Mouse (Mus musculus) thymus, postnatal 14 days (tissue): ENCODE data around the gene Cdh18.
"Not testable (repeated sequence)": the region's sequence is repeated elsewhere in the genome, so short reads cannot be mapped to it uniquely, and the experiment has no call there.

Source experiments
- DNase-seq: peaks from one replicate; pipeline ENCODE4 v3.0.0; 2021

Gene Cdh18

DNA sequence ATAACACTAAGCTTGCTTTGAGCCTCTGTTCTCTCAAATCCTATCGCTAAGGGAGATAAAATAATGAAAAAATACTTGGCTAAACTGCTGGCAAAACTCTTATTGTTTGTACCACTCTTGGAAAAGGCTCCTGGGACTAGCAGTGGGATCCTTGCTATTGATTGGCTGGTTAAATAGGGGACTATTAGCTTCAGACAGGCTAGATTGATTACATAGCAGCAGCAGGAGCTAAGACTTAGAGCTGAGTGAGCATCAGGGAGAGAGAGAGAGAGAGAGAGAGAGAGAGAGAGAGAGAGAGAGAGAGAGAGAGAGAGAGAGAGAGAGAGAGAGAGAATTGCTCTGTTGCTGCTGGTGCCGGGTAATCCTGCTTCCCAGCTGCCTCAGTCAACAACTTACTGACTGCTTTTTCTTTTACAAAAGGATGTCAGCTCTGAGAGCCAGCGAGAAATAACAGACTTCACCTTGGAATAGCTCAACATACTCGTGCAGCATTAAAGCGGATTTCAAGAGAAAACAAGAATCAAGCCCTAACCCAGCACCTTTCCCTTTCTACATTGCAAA, at the start of gene Cdh18:
Cdh18 (plus strand) TSS at position 312 of the 561 bp plus-strand sequence.
- no peak for DNase-seq

DNA sequence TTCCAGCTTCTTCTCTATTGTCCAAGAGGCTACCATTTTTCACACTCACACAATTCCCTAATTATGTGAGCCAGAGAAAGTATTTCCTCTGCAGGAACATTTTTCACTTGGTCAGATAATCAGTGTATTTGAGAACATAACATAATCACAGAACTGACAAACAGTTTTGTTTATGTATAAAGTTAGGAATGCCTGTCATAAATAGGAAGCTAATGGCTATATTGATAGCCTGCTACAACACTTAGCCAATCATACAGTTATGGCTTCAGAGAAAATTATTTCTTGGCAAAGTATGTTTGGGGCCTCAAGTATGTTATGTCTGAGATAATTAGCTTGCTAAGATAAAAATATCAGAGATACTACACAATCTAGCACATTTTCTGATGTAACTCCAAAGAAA, 37.6 kb upstream of the Cdh18 start:
- no peak for DNase-seq

DNA sequence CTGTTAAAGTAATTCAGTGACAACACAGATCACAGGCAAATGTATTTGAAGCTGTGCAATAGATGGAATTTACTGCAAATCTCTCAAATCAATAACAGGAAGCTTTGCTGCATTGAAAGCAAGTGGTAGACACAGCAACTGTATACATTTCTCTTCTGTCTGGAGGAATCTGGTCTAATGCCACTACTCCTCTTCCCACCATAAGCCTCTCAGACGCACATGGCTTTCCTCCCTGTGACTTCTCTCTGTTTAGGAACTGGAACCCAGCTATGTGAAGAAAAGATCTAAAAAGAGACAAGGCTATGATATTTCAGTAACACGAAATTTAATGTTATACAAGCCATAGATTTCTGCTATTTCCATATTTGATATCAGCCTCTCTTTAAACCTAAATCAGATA, 13.0 kb upstream of the Cdh18 start:
- DNase-seq: no peak

DNA sequence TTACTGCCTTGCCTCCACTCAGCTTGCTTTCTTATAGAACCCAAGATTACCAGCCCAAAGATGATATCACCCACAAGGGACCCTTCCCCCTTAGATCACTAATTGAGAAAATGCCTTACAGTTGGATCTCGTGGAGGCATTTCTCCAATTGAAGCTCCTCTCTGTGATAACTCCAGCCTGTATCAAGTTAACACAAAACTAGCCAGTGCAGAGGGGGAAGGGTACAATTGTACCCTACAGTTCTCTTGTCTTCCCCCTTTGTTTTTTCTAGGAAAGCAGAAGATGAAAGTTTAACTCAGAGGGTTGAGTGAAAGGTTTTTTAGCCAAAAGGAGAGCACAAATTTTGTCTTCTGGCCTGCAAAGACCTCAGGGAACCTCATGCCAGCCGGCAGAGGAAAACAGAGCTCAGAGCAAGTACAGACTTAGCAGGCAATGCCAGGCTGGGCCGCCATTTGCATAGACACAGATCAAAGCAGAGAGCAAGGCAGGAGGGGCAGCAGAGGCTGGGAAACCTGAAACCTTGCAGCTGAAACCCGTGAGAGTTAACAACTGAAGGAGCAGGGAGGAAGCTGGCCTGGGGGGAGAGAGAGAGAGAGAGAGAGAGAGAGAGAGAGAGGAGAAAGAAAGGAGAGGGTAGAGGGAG, 29.3 kb downstream of the Cdh18 start:
- DNase-seq: no peak

- no peak for DNase-seq
Measured at GRCm38 (mm10) chr15:22578617-22578990, 29.8 kb downstream of the Cdh18 start.

DNA sequence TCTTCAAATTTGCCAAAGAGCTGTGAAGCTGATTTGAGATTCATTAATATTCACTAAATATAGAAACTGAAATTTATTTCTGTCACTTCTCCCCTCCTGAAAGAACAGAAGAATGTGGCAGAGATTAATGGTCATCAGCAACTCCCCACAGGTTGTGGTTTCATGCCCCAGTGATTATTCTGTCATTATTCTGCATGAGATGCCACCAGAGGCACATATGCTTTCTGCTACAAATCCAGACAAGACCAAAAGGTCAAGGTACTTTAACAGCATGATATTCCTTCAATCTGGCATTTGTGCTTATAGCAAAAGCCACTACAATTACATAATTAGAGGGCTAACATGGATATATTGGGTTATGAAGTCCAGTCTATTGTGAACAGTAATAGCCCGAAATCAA, 35.8 kb downstream of the Cdh18 start:
- DNase-seq: no peak

DNA sequence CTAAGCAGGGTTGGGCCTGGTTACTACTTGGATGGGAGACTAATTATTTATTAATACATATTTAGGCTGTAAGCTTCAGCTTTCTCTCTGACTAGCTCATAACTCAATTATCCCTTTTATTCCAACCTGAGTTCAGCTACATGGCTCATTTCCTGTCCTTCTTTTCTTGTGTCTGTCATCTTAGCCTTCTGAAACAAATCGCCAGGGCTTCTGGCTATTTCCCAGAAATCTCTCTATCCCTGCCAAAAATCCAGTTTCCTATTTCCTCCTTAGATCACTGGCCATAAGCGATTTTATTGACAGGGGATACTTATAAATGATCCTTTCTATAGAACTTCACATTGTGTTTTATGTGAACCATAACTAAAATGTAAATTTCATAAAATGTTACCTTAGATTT, 167.6 kb downstream of the Cdh18 start:
- DNase-seq: no peak

DNA sequence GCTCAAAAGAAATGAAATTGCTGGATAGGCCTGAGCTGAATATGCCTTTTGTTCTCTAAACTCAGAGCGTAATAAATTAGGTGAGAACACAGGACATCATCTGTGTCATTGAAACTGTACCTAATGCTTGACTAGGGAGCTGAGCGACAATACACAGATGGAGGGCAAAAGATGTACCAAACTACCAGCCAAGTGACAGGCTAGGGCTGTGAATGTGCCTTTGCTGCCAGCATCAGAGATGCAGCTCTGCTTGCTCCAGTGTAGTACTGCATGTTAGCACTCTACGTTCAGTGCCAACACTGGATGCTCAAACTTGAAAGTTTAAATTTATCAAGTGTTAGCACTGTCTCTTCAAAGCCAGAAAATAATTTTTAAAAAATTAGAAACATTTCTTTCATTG, 168.9 kb downstream of the Cdh18 start:
- no peak for DNase-seq

DNA sequence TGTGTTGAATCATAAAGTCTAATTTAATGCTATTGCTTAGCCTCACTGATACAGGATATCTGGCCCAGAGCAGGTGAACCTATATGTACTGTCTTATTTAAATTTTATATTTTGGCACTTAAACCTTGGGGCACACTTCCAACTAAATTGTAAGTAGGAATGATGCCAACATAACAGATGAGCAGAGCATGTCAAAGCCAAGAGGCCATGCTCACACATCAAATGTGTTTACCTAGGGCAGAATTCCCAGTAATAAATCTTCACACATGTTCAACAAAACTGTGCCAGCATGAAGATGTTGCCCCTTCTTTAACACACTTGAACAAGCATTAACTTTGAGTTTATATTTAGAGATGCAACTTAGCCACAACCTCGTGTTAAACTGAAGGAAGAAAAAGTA, 177.8 kb downstream of the Cdh18 start:
- DNase-seq: no peak

DNA sequence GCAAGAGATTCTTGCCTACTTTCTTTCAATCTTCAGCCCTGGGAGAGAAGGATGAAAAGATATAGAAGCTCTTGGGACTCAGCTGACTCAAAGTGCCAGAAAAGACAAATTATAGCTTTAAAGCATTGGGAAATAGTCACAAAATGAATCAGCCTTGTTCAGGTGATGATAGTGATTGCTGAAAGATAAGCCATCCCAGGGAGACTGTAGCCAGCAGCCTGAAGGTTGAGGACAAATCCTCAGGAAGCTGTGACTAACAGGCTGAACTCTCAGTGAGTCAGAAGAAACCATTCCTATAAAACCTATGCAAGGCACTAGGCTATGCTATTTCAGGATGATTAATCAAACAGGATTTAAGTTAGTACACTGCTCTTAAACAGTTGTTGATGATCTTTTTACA, 184.2 kb downstream of the Cdh18 start:
- no peak for DNase-seq

DNA sequence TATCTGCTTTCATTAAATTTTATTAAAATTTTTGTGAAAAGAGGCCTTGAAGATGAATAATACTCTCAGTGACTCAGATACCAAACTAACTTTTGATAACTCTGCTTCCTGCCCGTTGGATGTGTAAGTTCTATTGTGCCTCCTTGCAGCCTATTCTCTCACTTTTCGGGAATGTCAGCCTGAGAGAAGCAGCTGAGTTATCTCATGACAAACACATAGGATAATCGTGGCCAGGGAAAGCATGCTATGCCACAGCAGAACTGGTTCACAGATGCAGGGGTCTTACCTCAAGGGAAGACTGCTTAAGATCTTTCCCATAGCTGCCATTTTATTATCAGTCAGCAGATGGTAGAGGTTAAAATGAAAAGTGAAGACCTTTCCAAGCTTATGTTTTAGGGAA, 187.3 kb downstream of the Cdh18 start:
- no peak for DNase-seq

- not testable (repeated sequence) for DNase-seq
Measured at GRCm38 (mm10) chr15:22761257-22761656, 212.4 kb downstream of the Cdh18 start.

DNA sequence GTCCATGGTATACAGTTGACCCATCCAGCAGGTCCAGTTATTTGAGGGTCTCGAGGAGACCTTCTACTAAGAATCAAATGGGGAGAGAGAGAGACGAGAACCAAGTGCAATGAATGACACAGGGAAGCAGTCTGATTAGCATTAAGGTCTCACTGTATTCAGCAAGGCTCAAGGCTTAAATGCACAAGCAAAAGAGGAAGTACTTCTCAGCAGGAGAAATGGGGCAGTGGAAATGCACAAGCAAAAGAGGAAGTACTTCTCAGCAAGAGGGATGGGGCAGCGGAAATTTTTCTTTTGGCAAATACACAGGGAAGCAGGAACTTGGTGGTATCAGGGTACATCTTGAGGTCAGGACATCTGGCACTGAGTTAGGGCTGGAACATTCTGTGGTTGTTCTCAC, 217.8 kb downstream of the Cdh18 start:
- DNase-seq: not testable (repeated sequence)

- no peak for DNase-seq
Measured at GRCm38 (mm10) chr15:22776346-22776745, 227.5 kb downstream of the Cdh18 start.

DNA sequence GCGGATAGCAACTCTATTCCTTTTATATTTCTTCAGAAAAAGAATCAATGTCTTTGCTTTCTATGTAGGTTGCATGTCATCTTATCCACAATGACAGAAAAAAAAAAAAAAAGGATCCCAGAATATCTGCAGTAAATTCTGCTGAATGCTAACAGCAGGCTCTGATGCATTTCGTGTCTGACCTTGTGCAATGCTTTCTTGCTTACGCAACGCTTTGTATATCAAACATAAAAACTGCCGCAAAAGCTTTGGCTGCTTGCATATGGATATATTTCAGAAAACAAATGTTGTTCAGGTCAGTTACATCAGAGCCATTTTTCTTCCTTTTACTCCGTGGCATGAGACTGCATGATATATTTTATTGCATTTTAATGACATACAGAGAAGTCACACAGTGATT, 240.9 kb downstream of the Cdh18 start:
- DNase-seq: no peak

GRCm38 (mm10) chr15:22791791-22792190, 243.0 kb downstream of the Cdh18 start:
- no peak for DNase-seq

- DNase-seq: no peak
Measured at GRCm38 (mm10) chr15:22833127-22833526, 284.3 kb downstream of the Cdh18 start.

DNA sequence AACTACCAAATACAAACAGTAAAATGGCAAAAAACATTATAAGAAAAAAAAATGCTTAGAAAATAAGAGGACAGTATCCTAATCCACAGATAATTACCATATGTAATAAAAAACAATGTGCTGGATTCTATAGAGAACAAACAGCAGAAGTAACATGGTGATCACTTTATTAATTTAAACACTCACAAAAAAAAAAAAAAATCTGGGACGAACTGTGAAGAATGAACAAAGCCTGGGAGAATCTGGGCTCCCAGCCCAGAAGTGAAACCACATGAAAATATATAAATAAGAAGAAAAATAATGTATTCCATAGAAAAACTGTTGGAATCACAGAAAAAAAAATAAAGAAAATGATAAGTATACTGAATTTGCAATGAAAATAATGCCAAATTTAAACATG, 288.4 kb downstream of the Cdh18 start:
- no peak for DNase-seq

GRCm38 (mm10) chr15:22857704-22858103, 308.9 kb downstream of the Cdh18 start:
- DNase-seq: no peak

- DNase-seq: no peak
Measured at GRCm38 (mm10) chr15:22870679-22871078, 321.9 kb downstream of the Cdh18 start.

DNA sequence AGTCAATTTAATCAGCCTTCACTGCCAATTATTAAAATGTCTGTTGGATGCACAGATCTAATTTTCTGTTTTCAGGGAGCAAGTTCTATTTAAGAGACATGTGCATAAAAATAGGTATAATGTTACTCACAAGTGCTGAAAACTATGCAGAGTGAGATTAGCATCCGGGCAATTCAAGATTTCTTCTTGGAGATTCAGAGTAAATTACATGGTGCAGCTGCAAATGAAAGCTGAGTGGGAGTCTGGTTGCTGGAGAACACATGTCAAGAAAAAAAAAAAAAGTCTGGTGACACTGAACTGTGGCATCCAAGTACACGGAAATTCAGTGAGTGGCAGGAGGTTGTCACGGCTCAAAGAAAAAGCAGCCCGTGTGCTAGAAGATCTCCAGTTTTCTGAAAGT, 348.9 kb downstream of the Cdh18 start:
- no peak for DNase-seq

DNA sequence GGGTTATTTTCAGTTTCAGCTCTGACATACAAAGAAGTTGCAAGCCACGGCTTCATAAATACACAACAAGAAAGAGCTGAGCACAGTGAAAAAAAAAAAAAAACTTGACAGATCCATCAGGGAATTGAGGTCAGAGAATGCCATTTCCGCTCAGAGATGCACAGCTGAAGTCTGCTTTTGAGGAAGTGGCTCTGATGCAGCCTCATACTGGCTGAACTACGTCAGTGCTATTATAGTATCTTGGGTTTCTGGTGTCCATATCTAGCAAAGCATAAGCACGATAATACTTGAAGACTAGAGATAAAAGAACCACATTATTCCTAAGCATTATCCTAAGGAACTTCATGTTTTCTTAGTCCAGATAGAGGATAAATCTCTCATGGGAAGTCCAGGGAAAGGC, 349.4 kb downstream of the Cdh18 start:
- DNase-seq: no peak

DNA sequence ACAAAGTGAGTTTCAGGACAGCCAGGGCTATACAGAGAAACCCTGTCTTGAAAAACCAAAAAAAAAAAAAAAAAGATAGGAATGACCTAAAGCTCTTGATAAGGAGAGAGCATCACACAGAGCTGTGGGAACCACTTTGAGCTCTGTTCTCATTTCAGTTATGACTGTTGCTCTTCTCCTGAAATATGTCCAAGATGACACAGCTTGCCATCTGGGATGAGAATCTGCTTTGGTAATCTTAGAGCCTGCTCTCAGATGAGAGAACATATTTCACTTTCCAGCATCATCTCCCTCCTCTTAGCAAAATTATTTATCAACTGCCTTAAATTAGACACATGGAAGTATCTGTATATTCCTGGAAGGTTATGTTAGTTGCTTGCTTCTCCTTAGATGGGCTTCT, 365.6 kb downstream of the Cdh18 start:
- no peak for DNase-seq

- no peak for DNase-seq
Measured at GRCm38 (mm10) chr15:22934293-22934692, 385.5 kb downstream of the Cdh18 start.

DNA sequence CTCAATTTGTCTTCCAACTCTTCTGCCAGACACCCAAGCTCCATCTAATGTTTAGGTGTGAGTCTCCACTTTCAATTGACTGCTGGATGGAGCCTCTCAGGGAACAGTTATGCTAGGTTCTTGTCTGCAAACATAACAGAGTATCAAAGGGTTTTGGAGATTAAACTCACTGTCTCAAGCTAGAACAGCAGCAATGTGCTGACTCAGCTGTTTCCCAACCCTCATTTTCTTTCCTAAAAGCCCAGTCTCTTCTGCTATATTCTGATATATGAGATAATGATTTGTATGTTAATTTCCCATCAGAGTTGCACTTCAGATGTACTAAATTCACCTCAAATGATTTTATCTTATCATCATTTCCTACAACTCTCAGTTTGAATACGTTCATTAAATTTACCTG, 398.4 kb downstream of the Cdh18 start:
- DNase-seq: no peak
